Mouse (Mus musculus) cerebellum, adult 11 months (tissue): ENCODE measurements at regions not wholly inside any gene's neighbourhood (a gene's known extent, or its start where the extent isn't known, plus 50 kb on each side); places are given as distances from the start of the nearest gene placed in this dataset.
"Not testable (repeated sequence)": the region's sequence is repeated elsewhere in the genome, so short reads cannot be mapped to it uniquely, and the experiment has no call there.

Experiments used
- DNase-seq: peaks from one replicate; pipeline ENCODE4 v3.0.0; 2022

DNA sequence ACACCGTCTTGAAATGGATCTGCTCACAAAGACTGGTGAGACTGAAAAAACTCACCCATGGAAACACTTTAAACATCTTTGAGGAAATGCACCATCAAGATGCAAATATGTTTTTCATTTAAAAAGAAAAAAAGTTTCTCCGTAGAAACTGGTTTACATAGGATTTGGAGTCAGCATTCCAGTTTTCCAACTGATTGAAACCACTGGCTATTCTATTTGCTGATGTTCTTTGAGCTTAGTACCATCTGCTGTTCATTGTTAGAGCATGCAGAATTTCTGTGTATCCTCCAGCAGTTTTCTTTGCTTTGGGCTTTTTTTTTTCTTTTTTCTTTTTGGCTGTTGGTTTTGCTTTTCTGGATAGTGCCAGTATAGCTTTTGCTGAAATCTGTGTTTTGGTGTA is 1948.3 kb downstream of the 9330182O14Rik start:
- no peak for DNase-seq

GRCm38 (mm10) chr15:42100730-42101129 is 1966.6 kb downstream of the 9330182O14Rik start:
- DNase-seq, result no peak

DNA sequence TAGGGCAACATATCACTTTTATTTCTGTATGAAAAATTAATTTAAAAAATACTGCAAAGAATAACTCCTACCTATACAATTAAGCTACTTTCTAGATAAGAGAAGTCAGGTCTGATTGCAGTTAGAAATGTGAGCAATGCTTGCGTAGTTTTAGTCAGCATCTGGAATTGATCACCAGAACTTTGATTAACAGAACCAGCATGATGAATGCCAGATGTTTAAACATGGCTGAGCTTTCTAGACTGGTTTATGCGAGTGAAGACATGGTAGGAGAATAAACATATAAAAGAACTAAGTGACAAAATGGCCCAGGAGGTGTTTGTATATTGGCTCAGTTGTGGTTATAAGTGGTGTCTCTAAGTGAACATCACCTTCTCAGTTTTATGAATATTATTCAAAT is 1970.7 kb downstream of the 9330182O14Rik start:
- DNase-seq, result no peak

DNA sequence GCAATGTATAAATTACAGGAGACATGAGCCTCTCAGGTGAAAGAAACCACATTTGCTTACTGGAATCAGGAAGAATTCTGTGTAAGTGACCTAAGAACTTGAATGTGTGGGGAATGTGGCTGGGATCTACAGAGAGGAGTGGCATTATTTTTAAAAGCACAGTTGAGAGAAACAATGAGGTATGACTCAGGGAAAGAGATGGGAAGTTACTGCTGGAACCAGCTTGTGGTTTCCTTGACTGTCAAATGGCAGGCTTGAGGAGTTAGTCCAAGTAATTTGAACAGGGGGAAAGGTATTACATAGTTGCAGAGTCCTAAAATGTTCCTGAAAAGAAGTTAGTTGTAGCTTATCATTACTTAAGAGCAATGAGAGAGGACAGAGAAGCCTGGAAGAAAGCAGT is 1972.9 kb downstream of the 9330182O14Rik start:
- DNase-seq, result no peak

GRCm38 (mm10) chr15:42111811-42112210 is 1977.6 kb downstream of the 9330182O14Rik start:
- DNase-seq, result no peak

- DNase-seq, result no peak
Measured at GRCm38 (mm10) chr15:42127471-42127870, 1993.3 kb downstream of the 9330182O14Rik start.

- DNase-seq, result no peak
Measured at GRCm38 (mm10) chr15:42128976-42129375, 1994.8 kb downstream of the 9330182O14Rik start.

- DNase-seq, result no peak
Measured at GRCm38 (mm10) chr15:42166546-42166945, 2032.4 kb downstream of the 9330182O14Rik start.

DNA sequence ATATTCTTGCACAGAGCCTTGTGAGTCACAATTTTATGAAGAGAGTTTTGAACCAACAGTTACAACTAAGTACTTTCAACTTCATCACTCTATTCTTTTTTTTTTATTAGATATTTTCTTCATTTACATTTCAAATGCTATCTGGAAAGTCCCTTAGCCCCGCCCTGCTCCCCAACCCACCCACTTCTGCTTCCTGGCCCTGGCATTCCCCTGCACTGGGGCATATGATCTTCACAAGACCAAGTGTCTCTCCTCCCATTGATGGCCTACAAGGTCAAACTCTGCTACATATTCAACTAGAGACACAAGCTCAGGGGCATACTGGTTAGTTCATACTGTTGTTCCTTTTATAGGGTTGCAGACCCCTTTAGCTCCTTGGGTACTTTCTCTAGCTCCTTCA is 2043.6 kb downstream of the 9330182O14Rik start:
- DNase-seq, result not testable (repeated sequence)

DNA sequence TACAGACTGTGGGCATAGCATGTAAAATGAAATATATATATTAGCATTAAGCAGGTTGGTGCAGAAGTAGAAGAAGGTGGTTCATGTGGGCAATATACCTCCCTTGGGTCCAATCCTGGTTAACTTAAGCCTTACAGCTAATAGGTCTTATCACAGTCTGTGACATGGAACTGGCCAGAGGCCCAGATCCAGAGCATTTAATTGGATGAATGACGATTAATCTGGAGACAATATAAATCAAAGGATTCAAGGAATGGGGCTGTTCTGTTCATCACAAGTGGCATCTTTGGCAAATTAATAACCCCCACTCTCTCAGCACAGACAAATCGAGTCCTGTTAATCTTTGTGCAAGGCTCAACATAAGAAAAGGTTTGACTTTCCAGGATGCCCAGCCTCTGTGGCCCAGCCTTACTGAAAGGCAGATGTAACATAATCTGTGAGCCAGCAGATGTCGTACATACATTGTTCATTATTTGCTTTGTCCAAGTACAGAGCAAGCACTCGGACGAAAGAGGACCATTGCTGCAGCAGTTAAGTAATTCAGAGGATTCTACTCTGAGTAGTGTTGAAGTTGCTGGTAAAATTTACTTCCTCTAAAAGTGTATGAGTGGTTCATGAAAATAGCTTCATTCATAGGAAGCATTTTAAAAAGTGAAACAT is 2073.2 kb downstream of the 9330182O14Rik start:
- DNase-seq, result no peak

DNA sequence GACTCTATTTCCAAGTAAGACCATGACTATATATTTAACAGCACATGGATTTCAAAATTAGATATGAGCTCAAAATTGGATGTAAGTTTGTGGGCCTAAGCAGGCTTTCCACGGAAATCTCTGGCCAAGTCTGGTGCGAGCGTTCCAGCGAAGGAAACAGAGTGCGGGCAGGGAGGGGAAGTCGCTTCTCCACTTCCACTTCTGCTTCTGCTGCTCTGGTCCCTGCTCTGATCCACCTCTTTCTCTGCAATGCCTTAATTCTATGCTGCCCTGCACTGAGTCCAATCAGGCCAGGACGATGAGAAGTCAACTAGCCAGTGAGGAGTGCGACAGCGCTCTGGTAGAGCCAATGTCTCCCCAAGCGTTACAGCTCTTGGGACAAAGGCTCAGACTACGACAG is 2085.3 kb downstream of the 9330182O14Rik start:
- no peak for DNase-seq

DNA sequence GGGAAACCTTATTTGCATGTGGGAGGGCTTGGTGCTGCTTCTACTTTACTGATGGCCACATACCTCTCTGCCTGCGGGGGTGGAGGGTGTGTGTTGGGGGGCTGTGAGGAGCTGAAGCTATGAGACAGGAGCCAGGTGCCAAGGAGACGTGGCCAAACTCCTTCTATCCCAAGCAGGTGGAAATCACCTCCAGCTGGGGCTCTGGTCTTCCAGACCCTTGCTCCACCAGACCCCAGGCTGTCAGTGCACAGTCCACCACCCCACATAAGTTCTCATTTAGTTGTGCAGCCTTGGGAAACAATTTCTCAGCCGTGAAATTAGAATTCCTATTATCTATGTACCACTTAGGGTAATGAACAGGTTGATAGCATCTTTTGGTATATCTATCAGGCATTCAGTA is 2085.8 kb downstream of the 9330182O14Rik start:
- DNase-seq, result no peak

GRCm38 (mm10) chr15:42225006-42225405 is 2090.8 kb downstream of the 9330182O14Rik start:
- no peak for DNase-seq

DNA sequence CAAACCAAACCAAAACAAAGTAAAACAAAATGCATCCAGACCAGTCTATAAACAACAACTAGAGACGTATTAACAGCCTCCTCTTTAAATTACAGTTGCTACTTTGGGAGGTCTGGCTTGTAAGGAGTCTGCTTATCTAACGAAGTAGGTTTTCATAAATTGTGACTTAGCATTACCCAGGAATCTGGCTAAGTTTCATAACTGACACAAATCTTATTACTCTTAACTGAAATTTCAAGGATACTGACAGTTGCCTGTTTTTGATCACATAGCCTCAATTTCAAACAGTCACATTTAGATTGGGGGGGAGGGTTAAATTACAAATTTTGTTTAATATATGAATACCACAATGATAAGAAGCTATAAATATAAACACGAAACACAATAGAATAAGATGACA is 2097.5 kb downstream of the 9330182O14Rik start:
- DNase-seq, result no peak

GRCm38 (mm10) chr15:42246812-42247211 is 2112.6 kb downstream of the 9330182O14Rik start:
- no peak for DNase-seq

- DNase-seq, result no peak
Measured at GRCm38 (mm10) chr15:42252730-42253330, 2118.7 kb downstream of the 9330182O14Rik start.

DNA sequence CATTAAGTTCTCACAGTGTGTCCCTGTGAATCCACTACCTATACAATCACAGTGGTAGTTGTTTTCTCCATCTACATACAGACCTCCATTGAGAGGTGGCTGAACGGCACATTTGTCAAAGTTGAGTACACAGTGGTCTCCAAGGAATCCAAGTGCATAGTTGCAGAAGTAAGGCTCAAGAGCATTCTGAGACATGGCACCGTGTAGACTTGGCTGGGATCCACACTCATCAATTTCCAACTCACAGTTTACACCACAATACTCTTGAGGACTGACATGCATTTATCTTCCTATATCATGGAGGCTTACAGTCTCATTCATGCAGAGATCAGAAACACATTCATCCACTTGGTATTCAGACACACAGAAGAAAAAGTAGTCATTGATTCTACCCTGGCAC is 2122.2 kb downstream of the 9330182O14Rik start:
- DNase-seq, result no peak

DNA sequence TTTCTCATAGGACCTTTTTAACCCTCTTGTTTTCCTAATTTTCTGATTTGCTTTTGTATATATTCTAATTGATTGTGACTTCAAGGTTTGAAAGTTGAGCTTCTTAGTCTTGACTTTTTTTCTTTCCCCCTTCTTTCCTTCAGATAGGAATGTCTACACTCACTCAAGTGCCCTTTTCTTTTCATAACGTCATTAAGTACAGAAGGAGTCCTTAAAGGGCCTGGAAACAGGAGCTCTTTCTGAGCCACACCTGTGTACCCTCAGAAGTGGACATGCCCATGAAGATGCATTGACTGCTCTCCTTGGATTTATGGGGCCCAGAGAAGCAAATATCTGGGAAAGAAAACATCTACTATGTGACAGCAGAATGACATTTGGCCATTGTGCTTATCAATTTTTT is 2141.0 kb downstream of the 9330182O14Rik start:
- DNase-seq, result no peak

DNA sequence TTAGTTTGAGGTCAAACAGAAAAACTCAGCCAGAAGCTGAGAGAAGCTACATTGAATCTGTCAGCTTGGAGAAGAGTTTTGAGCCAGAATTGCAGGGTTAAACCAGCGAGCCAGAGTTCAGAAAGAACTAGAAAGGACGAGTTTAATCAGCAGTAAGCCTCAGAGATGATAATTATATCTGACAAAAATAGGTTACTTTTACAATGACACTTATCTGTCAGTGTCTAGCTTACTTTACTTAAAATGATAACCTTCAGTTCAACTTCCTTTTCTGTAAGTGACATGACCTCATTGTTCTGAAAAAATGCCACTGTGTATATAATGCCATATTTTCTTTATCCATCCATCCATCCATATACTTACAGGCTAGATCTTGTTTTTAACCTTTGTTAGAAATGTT is 2143.1 kb downstream of the 9330182O14Rik start:
- DNase-seq, result no peak

DNA sequence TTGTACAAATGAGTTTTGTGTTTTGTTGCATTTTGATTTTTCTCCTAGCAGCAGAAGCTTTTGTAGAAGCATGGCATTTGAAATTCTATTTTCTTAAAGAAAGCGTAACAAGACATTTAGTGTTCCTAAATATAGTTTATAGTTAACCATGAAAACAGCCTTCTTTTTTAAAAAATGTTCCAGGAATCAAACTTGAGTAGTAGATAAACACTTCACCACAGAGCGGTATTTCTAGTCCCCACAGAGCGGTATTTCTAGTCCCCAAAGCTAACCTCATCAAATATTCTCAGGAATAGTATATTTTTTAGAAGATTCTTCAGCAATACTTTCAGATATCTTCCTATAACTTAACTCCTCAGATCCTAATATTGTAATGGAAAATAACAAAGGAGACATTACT is 2146.6 kb downstream of the 9330182O14Rik start:
- no peak for DNase-seq

- DNase-seq, result no peak
Measured at GRCm38 (mm10) chr15:42296406-42296805, 2162.2 kb downstream of the 9330182O14Rik start.

DNA sequence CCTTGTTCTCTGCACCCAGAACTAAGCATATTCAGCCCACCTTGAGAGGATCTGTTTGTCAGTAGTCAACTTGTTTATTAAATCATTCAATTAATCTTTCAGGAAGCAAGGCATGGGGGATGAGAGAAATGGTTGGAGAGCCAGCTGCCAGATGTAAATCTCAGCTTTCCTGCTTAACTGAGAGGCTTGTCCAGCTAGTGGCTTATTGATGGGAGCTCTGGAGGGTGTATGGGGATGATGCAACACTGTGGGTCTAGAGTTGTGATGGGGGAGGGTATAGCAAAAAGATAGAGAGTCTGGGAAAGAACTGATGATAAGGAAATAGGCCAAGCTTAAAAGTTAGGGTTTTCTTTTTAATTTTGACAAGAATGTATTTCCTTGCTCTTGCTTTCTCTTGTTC is 2163.3 kb downstream of the 9330182O14Rik start:
- no peak for DNase-seq

DNA sequence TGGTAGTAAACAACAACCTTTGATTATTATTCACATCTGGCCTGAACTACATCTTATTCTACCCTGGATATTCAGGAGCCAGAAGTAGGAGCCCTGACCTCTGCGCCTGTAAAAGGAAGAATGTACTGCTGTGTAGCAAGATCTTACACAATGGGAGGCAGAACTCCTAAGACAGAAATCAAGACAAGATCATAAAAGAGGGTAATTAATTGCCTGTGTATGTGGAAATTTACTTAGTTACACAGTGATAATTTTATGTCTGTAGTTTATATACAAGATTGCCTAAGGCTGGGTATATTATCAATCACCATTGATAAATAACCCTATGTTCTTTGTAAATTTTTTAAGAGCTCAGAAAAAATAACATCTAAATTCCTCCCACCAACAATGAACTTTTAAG is 2167.8 kb downstream of the 9330182O14Rik start:
- no peak for DNase-seq

- no peak for DNase-seq
Measured at GRCm38 (mm10) chr15:42304097-42304496, 2169.9 kb downstream of the 9330182O14Rik start.

DNA sequence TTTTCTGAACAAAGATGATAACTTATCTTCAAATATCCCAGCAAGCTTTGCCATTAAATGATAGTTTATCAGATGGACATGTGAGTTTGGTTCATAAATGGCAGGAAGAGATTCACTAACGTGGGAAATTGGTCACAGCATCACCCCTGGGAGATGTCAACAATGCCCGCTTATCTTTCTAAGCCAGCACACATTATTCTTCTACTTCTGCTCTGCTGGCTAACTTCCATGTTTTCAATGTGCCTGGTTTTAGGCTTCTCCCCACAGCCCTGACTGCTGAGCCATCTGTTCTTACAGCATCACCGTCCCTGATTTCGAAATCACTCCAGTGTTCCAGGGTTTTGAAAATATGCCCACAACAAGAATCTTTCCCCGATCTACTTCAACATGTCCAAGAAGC is 2175.4 kb downstream of the 9330182O14Rik start:
- DNase-seq, result peak; percentile 61
